Mouse (Mus musculus): ENCODE measurements around the gene Hao1. TPM values are rescaled to one million over a fixed set of nuclear protein-coding genes. Genes with fewer than 3 reads are reported as not detected.
A peak's percentile ranks its signal among the peaks of the same experiment; 100 is the strongest.

Gene Hao1
- polyA plus RNA-seq, 1 experiment from 2014 or later = 0.12 TPM

GRCm38 (mm10) chr2:134527419-134528114 is 26.6 kb downstream of the Hao1 start:
- Histone ChIP-seq H3K36me3 (no peaks in the 10 kb centered on the region), H3K4me1 (no peaks in the 10 kb centered on the region), H3K4me3 (replicated peaks) (no peak overlapping the region), H3K9ac (no peak overlapping the region), H3K27me3 (replicated peaks) (no peaks in the 10 kb centered on the region), H3K27ac (no peak overlapping the region), H3K9me3 (no peaks in the 10 kb centered on the region), H3K4me2 (peak overlapping the region; percentile 29; the same call in 1 of the 2 replicates)
- WGBS = 45% methylated on average over 11 of the region's 11 CpGs
- no peak for ATAC-seq (ENCODE audit: insufficient read depth, low FRiP score, low read depth)

GRCm38 (mm10) chr2:134518042-134518441 is 36.1 kb downstream of the Hao1 start:
- no peak overlapping the region for H3K4me3 ChIP-seq (replicated peaks)
- H3K9me3 ChIP-seq = no peaks in the 10 kb centered on the region
- H3K4me1 ChIP-seq = no peaks in the 10 kb centered on the region
- no peak for ATAC-seq (ENCODE audit: insufficient read depth, low FRiP score, low read depth)
- H3K27ac ChIP-seq = no peak overlapping the region
- no peaks in the 10 kb centered on the region for H3K27me3 ChIP-seq (replicated peaks)
- H3K4me2 ChIP-seq = no peak overlapping the region
- H3K9ac ChIP-seq = no peak overlapping the region
- no peaks in the 10 kb centered on the region for H3K36me3 ChIP-seq

GRCm38 (mm10) chr2:134499777-134500176 is 54.4 kb downstream of the Hao1 start:
- H3K4me2 ChIP-seq = no peak overlapping the region
- H3K4me3 ChIP-seq (replicated peaks) = no peak overlapping the region
- 73% methylated on average over 3 of the region's 3 CpGs for WGBS
- H3K9me3 ChIP-seq = no peaks in the 10 kb centered on the region
- H3K9ac ChIP-seq = no peak overlapping the region
- no peak overlapping the region for H3K27ac ChIP-seq
- no peak for ATAC-seq (ENCODE audit: insufficient read depth, low FRiP score, low read depth)
- no peaks in the 10 kb centered on the region for H3K27me3 ChIP-seq (replicated peaks)
- H3K36me3 ChIP-seq = no peaks in the 10 kb centered on the region
- H3K4me1 ChIP-seq = no peaks in the 10 kb centered on the region

- H3K4me1 ChIP-seq = no peaks in the 10 kb centered on the region
- H3K9ac ChIP-seq = no peak overlapping the region
- H3K36me3 ChIP-seq = no peaks in the 10 kb centered on the region
- no peak overlapping the region for H3K4me3 ChIP-seq (replicated peaks)
- no peak overlapping the region for H3K27ac ChIP-seq
- no peak overlapping the region for H3K4me2 ChIP-seq
- WGBS = 66% methylated on average over 7 of the region's 7 CpGs
- no peak for ATAC-seq (ENCODE audit: insufficient read depth, low FRiP score, low read depth)
- no peaks in the 10 kb centered on the region for H3K27me3 ChIP-seq (replicated peaks)
- no peaks in the 10 kb centered on the region for H3K9me3 ChIP-seq
Observed at GRCm38 (mm10) chr2:134498450-134498849, 55.7 kb downstream of the Hao1 start.

- Histone ChIP-seq H3K36me3 (no peaks in the 10 kb centered on the region), H3K27me3 (replicated peaks) (no peaks in the 10 kb centered on the region), H3K27ac (no peak overlapping the region), H3K4me2 (no peak overlapping the region), H3K4me1 (no peaks in the 10 kb centered on the region), H3K4me3 (replicated peaks) (no peak overlapping the region), H3K9ac (no peak overlapping the region), H3K9me3 (no peaks in the 10 kb centered on the region)
- ATAC-seq (ENCODE audit: insufficient read depth, low FRiP score, low read depth) = no peak
- 78% methylated on average over 6 of the region's 6 CpGs for WGBS
Observed at GRCm38 (mm10) chr2:134488671-134489070, 65.5 kb downstream of the Hao1 start.

GRCm38 (mm10) chr2:134486055-134486834 is 67.9 kb downstream of the Hao1 start:
- no peak for ATAC-seq (ENCODE audit: insufficient read depth, low FRiP score, low read depth)
- 34% methylated on average over 11 of the region's 11 CpGs for WGBS

GRCm38 (mm10) chr2:134482683-134483082 is 71.5 kb downstream of the Hao1 start:
- ATAC-seq (ENCODE audit: insufficient read depth, low FRiP score, low read depth) = no peak
- H3K4me2 ChIP-seq = no peak overlapping the region
- H3K27ac ChIP-seq = no peak overlapping the region
- no peaks in the 10 kb centered on the region for H3K4me1 ChIP-seq
- no peaks in the 10 kb centered on the region for H3K27me3 ChIP-seq (replicated peaks)
- H3K9ac ChIP-seq = no peak overlapping the region
- no peaks in the 10 kb centered on the region for H3K9me3 ChIP-seq
- H3K36me3 ChIP-seq = no peaks in the 10 kb centered on the region
- H3K4me3 ChIP-seq (replicated peaks) = no peak overlapping the region
- WGBS = 40% methylated on average over 4 of the region's 4 CpGs

More at GRCm38 (mm10) chr2:134486055-134486834, 67.9 kb downstream of the Hao1 start:
- H3K4me3 ChIP-seq (replicated peaks) = no peak overlapping the region
- no peaks in the 10 kb centered on the region for H3K9me3 ChIP-seq
- H3K9ac ChIP-seq = no peak overlapping the region
- no peak overlapping the region for H3K27ac ChIP-seq
- no peaks in the 10 kb centered on the region for H3K27me3 ChIP-seq (replicated peaks)
- no peak overlapping the region for H3K4me2 ChIP-seq
- no peaks in the 10 kb centered on the region for H3K4me1 ChIP-seq
- no peaks in the 10 kb centered on the region for H3K36me3 ChIP-seq

- Histone ChIP-seq H3K9me3 (no peaks in the 10 kb centered on the region), H3K27me3 (replicated peaks) (no peaks in the 10 kb centered on the region), H3K9ac (no peak overlapping the region), H3K27ac (no peak overlapping the region), H3K4me2 (no peak overlapping the region), H3K4me1 (no peaks in the 10 kb centered on the region), H3K36me3 (no peaks in the 10 kb centered on the region), H3K4me3 (replicated peaks) (no peak overlapping the region)
- WGBS = 11% methylated on average over 8 of the region's 8 CpGs
- no peak for ATAC-seq (ENCODE audit: insufficient read depth, low FRiP score, low read depth)
Observed at GRCm38 (mm10) chr2:134481759-134482158, 72.4 kb downstream of the Hao1 start.

- no peaks in the 10 kb centered on the region for H3K27me3 ChIP-seq (replicated peaks)
- H3K27ac ChIP-seq = no peak overlapping the region
- 85% methylated on average over 6 of the region's 6 CpGs for WGBS
- H3K4me3 ChIP-seq (replicated peaks) = no peak overlapping the region
- H3K9ac ChIP-seq = no peak overlapping the region
- no peaks in the 10 kb centered on the region for H3K4me1 ChIP-seq
- no peaks in the 10 kb centered on the region for H3K9me3 ChIP-seq
- no peaks in the 10 kb centered on the region for H3K36me3 ChIP-seq
- H3K4me2 ChIP-seq = no peak overlapping the region
- no peak for ATAC-seq (ENCODE audit: insufficient read depth, low FRiP score, low read depth)
Observed at GRCm38 (mm10) chr2:134481174-134481573, 73.0 kb downstream of the Hao1 start.

GRCm38 (mm10) chr2:134465132-134465531 is 89.0 kb downstream of the Hao1 start:
- no peaks in the 10 kb centered on the region for H3K27me3 ChIP-seq (replicated peaks)
- no peak overlapping the region for H3K4me3 ChIP-seq (replicated peaks)
- 52% methylated on average over 2 of the region's 2 CpGs for WGBS
- ATAC-seq (ENCODE audit: insufficient read depth, low FRiP score, low read depth) = peak; percentile 79
- no peaks in the 10 kb centered on the region for H3K9me3 ChIP-seq
- H3K4me2 ChIP-seq = no peak overlapping the region
- H3K27ac ChIP-seq = no peak overlapping the region
- no peak overlapping the region for H3K9ac ChIP-seq
- H3K4me1 ChIP-seq = no peaks in the 10 kb centered on the region
- no peaks in the 10 kb centered on the region for H3K36me3 ChIP-seq

GRCm38 (mm10) chr2:134462321-134462720 is 91.8 kb downstream of the Hao1 start:
- Histone ChIP-seq H3K27me3 (replicated peaks) (no peaks in the 10 kb centered on the region), H3K27ac (no peak overlapping the region), H3K4me2 (no peak overlapping the region), H3K9me3 (no peaks in the 10 kb centered on the region), H3K4me3 (replicated peaks) (no peak overlapping the region), H3K9ac (no peak overlapping the region), H3K4me1 (no peaks in the 10 kb centered on the region), H3K36me3 (no peaks in the 10 kb centered on the region)
- WGBS = 54% methylated on average over 6 of the region's 6 CpGs
- no peak for ATAC-seq (ENCODE audit: insufficient read depth, low FRiP score, low read depth)

GRCm38 (mm10) chr2:134460831-134461230 is 93.3 kb downstream of the Hao1 start:
- Histone ChIP-seq H3K9ac (no peak overlapping the region), H3K9me3 (no peaks in the 10 kb centered on the region), H3K4me3 (replicated peaks) (no peak overlapping the region), H3K27ac (no peak overlapping the region), H3K27me3 (replicated peaks) (no peaks in the 10 kb centered on the region), H3K36me3 (no peaks in the 10 kb centered on the region), H3K4me2 (no peak overlapping the region), H3K4me1 (no peaks in the 10 kb centered on the region)
- 50% methylated on average over 5 of the region's 5 CpGs for WGBS
- no peak for ATAC-seq (ENCODE audit: insufficient read depth, low FRiP score, low read depth)
